Mouse (Mus musculus): ENCODE measurements around the gene Map2k3. TPM values are rescaled to one million over a fixed set of nuclear protein-coding genes. Genes with fewer than 3 reads are reported as not detected.
A peak's percentile ranks its signal among the peaks of the same experiment; 100 is the strongest.

Gene Map2k3
- total RNA-seq, 4 experiments from 2014 or later, result 74.6 to 80.8 (median 77.0) TPM

DNA sequence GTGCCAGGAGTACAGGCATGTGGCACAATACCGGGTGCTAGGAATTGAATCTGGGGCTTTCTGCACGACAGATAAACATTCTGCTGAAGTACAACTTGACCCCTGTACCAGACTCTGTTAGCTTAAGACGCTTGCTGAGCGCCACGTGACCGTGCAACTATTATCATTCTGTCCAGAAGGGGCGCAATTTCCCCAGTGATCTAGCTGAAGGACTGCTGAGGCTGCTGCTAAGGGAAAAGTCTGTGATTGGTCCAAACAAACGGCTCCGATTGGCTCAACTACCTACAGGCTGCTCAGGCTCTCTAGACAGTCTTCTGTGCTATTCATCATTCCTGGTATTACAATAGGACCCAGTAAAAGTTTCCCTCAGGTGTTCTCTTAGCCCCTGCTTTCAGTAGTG lies 4.6 kb upstream of the Map2k3 start:
- DNase-seq (ENCODE audit: low spot score), result peak; percentile 91

DNA sequence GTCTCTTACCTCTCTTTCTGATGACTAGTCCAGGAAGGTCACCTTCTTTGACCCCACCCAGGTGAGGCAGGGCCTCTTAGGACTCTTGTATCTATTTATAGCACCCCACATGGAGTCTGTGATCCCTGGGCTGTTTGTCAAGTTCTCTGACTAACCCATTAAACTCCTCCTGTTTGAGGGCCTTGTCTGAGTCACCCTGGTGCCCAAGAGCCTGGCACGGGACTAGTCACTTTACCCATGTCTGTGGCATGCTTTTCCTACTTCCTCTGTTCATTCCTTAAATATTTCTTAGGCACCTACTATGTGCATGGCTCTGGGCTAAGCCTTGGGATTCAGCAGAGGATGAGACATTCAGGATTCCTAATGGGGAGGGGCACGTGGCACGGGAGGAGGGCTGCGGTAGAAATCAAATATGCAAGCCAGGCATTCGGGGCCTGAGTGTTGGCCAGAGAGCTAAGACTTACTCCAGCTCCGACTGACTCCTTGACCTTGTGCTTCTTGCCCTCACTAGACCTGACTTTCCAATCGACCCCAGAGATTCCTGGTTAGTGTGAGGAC lies 1.0 kb upstream of the Map2k3 start:
- peak; percentile 37 for DNase-seq (ENCODE audit: low spot score)

GRCm38 (mm10) chr11:60931282-60931868 lies 458 bp upstream of the Map2k3 start:
- no peak for DNase-seq (ENCODE audit: low spot score)

GRCm38 (mm10) chr11:60932503-60933020 lies 729 bp downstream of the Map2k3 start:
- DNase-seq (ENCODE audit: low spot score), result no peak

GRCm38 (mm10) chr11:60933178-60933930 lies 1.5 kb downstream of the Map2k3 start:
- peak; percentile 48 for DNase-seq (ENCODE audit: low spot score)

DNA sequence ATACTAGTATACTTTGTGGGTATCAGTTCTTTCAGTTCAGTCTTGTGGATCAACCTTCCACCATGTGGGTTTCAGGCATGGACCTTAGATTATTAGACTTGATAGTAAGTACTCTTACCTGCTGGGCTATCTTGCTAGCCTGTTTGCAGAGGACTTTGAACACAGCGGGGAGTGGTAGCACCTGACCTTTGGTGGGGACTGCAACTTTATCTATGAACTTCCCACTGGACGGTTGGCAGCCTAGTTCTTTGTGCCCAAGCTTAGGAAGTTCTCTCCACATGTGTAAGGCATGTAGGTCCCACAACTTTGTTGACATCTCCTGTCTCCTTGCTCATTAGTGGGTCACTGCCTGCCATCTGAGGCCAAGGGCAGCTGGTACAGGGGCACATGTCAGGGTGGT lies 3.0 kb downstream of the Map2k3 start:
- no peak for DNase-seq (ENCODE audit: low spot score)

- peak; percentile 77 for DNase-seq (ENCODE audit: low spot score)
Measured at GRCm38 (mm10) chr11:60935326-60935974, 3.6 kb downstream of the Map2k3 start.

DNA sequence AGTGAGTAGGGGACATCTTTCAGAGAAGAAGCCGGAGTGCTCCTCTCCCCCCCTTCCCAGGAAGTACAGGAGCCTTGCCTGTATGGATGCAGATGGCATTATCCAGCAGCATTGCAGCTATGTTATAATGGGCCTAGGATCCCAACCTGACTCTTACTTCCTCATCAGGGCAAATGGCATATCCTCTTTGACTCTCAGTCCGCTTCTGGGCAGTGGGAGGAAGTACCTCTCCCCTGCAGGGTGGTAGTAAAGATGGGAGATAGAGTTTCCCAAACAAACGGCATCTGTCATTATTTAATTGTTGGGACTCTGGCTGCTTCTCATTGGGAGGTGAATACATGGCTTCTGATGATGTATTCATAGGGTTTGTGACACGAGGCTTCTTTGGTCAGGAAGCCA lies 4.1 kb downstream of the Map2k3 start:
- DNase-seq (ENCODE audit: low spot score), result no peak

DNA sequence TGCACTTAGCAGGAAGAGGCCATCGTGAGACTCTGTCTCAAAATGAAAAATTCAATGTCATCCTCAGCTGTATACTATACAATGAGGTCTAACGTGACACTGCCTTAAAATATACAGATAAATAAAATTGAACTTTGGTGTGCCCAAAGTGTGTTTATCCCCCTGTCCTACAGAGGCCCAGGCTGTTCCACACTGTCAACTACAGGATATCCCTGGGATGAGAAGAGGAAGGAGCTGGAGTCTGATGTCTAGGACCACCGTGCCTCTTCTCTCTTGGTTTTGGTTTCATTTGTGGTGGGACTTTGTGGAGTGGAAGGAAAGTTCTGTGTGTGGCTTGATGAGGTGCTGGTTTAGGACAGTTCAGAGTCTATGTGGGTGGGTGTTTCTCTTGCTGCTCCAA lies 5.8 kb downstream of the Map2k3 start:
- DNase-seq (ENCODE audit: low spot score), result no peak

DNA sequence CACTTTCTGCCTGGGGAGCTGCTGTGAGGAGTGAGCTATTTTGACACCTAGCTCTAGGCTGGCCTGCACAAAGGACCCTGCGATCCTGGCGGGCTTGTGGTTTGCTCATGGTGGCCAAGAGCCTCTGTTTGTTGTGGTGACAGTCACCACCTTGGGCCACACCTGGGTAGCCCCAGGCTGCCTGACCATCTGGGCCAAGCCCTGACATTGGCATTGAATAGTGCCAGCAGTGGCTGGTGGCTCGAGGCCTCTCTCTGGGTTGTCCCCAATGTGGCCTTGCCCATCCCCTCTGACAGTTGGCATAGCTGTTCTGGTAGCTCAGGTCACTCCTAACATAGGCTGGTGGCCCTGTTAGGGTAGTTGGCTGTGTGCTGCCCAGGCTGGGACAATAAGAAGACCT lies 7.7 kb downstream of the Map2k3 start:
- DNase-seq (ENCODE audit: low spot score), result peak; percentile 44

GRCm38 (mm10) chr11:60940501-60940900 lies 8.7 kb downstream of the Map2k3 start:
- no peak for DNase-seq (ENCODE audit: low spot score)

DNA sequence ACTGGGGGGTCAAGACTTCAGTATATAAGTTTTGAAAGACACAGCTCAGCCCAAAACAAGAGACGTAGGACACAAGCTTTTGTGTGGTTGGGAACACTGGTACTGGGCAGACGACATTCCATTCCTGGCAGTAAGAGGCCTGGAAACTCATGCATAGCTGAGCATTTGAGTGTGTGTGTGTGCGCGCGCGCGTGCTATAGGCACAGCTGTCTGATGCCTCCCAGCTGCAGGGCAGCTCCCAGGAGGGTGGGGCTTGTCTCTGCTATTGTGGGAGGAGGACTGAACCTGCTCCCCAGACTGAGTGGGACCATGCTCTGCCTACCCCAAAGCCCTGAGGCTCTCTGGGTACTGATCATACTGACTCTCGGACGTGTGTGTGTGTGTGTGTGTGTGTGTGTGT lies 9.5 kb downstream of the Map2k3 start:
- DNase-seq (ENCODE audit: low spot score), result no peak

DNA sequence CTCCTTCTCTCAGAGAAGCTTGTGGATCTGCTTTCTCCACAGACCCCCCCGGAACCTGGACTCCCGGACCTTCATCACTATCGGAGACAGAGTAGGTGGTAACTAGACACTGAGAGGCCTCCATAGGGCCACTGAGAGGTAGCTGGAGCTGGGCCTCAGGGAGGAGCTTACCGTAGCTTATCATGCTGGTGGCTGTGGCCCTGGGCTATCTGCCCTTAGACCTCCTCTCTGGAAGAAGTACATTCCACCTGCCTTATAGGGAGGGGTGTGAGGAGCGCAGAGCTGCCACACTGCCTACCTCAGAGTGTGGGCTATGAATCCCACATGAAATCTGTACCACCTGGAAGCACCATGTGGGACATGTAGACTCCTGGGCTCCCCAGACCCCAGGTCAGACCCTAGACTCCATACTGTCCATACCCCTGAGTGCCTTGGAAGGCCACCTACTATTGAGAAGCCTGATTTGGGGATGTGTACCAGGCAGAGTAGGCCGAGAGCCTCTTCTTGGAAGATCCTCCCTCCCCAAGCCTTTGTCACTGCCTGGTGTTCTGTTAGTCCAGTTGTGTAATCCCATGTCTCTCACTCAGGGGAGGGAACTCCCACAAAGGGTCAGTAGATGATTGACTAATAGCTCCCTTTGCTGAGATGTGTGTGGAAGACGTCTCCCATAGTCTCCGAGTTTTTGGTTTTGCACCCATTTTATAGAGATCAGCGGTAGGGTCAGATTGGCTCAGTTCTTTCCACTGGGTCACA lies 10.6 kb downstream of the Map2k3 start:
- no peak for DNase-seq (ENCODE audit: low spot score)

GRCm38 (mm10) chr11:60945003-60945402 lies 13.2 kb downstream of the Map2k3 start:
- no peak for DNase-seq (ENCODE audit: low spot score)

GRCm38 (mm10) chr11:60951896-60952295 lies 20.1 kb downstream of the Map2k3 start:
- DNase-seq (ENCODE audit: low spot score), result no peak

- no peak for DNase-seq (ENCODE audit: low spot score)
Measured at GRCm38 (mm10) chr11:60952362-60952761, 20.5 kb downstream of the Map2k3 start.

DNA sequence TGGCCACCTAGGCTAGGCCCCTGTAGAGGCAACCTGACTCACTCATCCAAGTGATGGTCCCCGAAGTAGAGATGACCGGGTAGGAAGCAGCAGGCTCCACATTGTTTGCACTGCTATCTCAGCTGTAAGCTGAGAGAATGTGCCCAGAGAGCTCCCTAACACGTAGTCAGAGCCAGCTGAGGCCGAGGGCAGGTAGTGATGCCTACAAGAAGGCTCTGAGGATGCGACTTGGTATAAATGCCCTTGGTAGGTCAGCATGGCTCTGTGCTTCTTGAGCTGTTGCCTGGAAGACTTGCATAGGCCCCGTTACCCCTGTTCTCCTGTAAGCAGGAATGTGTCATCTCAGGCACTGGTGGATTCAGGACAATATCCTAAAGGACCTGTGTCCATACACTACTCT lies 21.2 kb downstream of the Map2k3 start:
- no peak for DNase-seq (ENCODE audit: low spot score)

DNA sequence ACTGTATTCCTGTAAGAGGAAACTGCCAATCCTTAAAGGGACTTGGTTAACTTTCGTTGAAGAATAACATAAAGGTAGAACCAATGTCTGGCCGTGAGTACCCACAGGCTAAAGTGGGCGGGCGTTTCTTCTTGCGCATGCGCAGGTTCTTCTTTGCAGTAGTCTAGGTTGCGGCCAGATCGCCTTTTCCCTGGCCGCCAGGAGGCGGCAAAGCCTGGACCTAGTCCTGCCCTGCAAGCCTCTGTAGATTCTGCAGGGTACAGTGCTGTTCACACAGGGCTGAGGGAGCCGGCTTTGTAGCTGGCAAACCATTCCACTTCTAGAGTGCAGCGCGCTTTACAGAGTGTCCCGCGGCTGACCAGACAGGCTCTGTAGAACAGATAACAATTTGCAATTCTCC lies 22.0 kb downstream of the Map2k3 start:
- DNase-seq (ENCODE audit: low spot score), result peak; percentile 78

GRCm38 (mm10) chr11:60954255-60955104 lies 22.6 kb downstream of the Map2k3 start:
- DNase-seq (ENCODE audit: low spot score), result no peak

DNA sequence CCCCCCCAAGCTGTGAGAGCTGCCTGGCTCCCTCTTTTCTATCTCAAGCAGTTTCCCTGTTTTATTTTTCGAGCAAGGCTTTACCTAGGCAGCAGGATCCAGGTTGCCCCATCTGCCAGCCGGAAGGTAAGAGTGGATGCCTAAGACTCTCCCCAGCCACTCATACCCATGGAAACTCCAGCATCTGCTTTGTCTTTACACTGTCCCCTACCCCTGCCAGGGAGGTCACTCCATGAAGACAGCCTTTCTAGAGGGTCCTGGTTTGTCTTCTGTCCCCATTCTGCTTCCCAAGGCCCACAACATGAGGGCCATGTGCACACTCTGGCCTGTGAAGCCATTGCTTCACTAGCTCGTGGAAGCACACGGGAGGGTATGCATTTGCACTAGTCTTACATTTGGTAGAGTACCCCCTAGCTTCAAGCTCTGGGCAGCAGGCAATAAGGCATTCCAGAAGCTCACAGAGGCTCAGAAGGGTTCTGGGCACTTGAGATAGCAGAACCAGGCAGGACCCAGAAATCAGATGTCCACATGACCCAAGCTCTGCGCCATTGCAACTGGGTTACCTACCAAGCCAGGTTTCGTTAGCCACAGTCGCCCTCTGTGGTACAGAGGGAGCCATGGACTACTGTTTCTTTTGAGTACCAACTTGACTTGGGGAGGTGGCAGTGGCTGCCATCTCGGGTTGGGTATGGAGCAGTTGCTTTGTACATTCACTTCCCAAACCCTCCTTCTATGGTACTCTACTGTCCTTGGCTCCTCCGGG lies 24.0 kb downstream of the Map2k3 start:
- no peak for DNase-seq (ENCODE audit: low spot score)

Data from heart, adult 8-10 months (tissue).